Comparison of ENCODE assay signal across 8 mouse cellular contexts in genomic region chr4:117267284-117267683, GRCm38 (mm10). TPM values are rescaled to one million over a fixed set of nuclear protein-coding genes. Genes with fewer than 3 reads are reported as not detected.
DNase-seq lines count a peak whose midpoint lies in the region.

No protein-coding gene starts in this region.

- peak; percentile 74 to 87 for DNase-seq in heart, adult 18-20 months
- DNase-seq in heart, postnatal 25 days (ENCODE audit: low spot score), result no peak
- DNase-seq in MEL-GATA-1-ER (ENCODE audit: extremely low read depth, low read depth), result peak; percentile 50
- DNase-seq in cerebellum, postnatal 14 days, result peak; percentile 91
- DNase-seq in gastrocnemius, postnatal 10 days, result peak; percentile 76
- peak; percentile 73 for DNase-seq in layer of hippocampus, adult 9-11 months
- DNase-seq in lung, postnatal 25 days (ENCODE audit: low spot score), result peak; percentile 78
- peak; percentile 49 to 74 for DNase-seq in spleen, adult 18-20 months

- intact Hi-C loops in heart, postnatal 25 days (cut with DNase I), result loop anchor here (1.0 kb wide), 1 partner anchor 37 kb away; no protein-coding TSS in a partner anchor

RNA-seq across cellular contexts. Expression of gene Armh1, which starts 15.4 kb away (rescaled TPM):
- total RNA-seq in heart, adult 18-20 months (2021), result under 1 TPM in 1 of 2 experiments, not detected in 1; 0.15 TPM
- total RNA-seq in heart, postnatal 25 days (2021), result not detected
- total RNA-seq in gastrocnemius, postnatal 10 days (2021), result under 1 TPM in 1 of 2 experiments, not detected in 1; 0.25 TPM

RNA-seq across cellular contexts. Expression of gene Tmem53, which starts 15.5 kb away (rescaled TPM):
- 10 to 100 TPM; 24.8 to 35.7 TPM for total RNA-seq in heart, adult 18-20 months (2021)
- 10 to 100 TPM; 23.8 to 30.3 TPM for total RNA-seq in heart, postnatal 25 days (2021)
- total RNA-seq in gastrocnemius, postnatal 10 days (2021), result 1 to 10 TPM; 5.5 to 7.6 TPM
